Mouse (Mus musculus) olfactory bulb, adult 2 months (tissue): ENCODE data around the gene Top1.

Source experiments
- CTCF ChIP-seq: fragments of 200-500 bp; IDR thresholded peaks from 2 replicates; pipeline ENCODE4 v1.5.1; 2012; ENCODE audit warnings: low read depth, mild to moderate bottlenecking, low read length, moderate library complexity; ENCODE audit not compliant: insufficient read depth
- POLR2A ChIP-seq: fragments of 200-500 bp; IDR thresholded peaks from 2 replicates; pipeline ENCODE4 v1.6.1; 2012; ENCODE audit warnings: mild to moderate bottlenecking, low read depth, low read length, moderate library complexity; ENCODE audit not compliant: insufficient read depth

DNA sequence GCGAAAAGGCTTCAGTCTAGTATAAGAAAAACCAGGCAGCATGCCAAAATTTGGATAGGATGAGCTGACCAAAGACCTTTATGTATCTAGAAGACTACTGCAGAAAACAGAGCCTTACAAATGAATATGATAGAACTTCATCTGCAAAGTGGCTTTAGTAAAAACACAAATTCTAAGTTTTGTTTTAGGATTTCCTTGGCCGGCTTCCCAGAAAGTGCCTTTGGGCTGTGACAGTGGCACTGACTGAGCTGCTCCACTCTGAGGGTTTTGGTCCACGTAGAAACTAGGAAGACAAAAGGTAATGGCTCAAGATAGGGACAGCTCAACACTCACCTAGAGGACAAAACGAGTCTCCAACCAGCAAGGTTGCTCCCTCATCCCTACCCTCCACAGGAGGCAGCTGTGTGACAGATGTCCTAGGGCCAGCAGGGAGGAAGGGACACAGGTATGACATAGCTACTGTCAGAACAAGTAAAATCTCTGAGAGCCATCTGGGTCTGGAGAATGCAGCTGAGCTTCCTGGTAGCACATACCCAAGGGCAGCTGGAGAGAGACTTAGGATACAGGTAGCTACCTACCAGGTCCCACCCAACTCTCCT is 122.5 kb downstream of the Top1 start:
- TF ChIP-seq CTCF (no peak), POLR2A (no peak)
